Mouse (Mus musculus): ENCODE data around the gene Ccdc121. TPM values are rescaled to one million over a fixed set of nuclear protein-coding genes. Genes with fewer than 3 reads are reported as not detected.

Gene Ccdc121
- total and polyA plus RNA-seq, 3 experiments: not detected

GRCm38 (mm10) chr1:181476141-181476540 is 35.1 kb downstream of the Ccdc121 start:
- dilution Hi-C loops (cut with MboI; ENCODE audit: extremely low pct_ligation_motif_present, extremely low pct_unique_long_range_greater_than_20kb, low sequenced_read_pairs): no loop called here
- Histone ChIP-seq H3K4me3 (replicated peaks in 1 of 3; ENCODE audit: low read depth in 2 of 3, low read length in 2 of 3, poor library complexity in 1 of 3) (no peak overlapping the region), H3K9ac (ENCODE audit: insufficient read depth, low read depth) (no peak overlapping the region), H3K27me3 (replicated peaks) (no peaks in the 10 kb centered on the region), H3K4me2 (ENCODE audit: insufficient read depth, low read depth, poor library complexity, severe bottlenecking) (no peak overlapping the region), H3K27ac (ENCODE audit: insufficient read depth, low read depth) (no peak overlapping the region), H3K79me2 (replicated peaks; ENCODE audit: control insufficient read depth, extremely low read depth, insufficient read depth, poor library complexity, severe bottlenecking) (no peaks in the 10 kb centered on the region), H3K4me1 (ENCODE audit: control insufficient read depth in 1 of 2, insufficient read depth in 2 of 2) (no peaks in the 10 kb centered on the region), H3K36me3 (replicated peaks in 1 of 2; ENCODE audit: control insufficient read depth in 1 of 2, insufficient read depth in 1 of 2, low read length in 1 of 2) (no peaks in the 10 kb centered on the region), H3K9me3 (replicated peaks; ENCODE audit: low read length) (peaks cover 5% of the 10 kb centered on the region)
- no peak for TF ChIP-seq HCFC1 (IDR thresholded peaks at IDR 0.05; ENCODE audit: low read depth, low read length)
- no peak for TF ChIP-seq JUN (IDR thresholded peaks at IDR 0.05; ENCODE audit: insufficient read depth, low read depth, low read length)
- no peak for TF ChIP-seq BHLHE40 (IDR thresholded peaks at IDR 0.05; ENCODE audit: low read depth, low read length)
- TF ChIP-seq MAX (IDR thresholded peaks at IDR 0.05; ENCODE audit: low read length): no peak
- DNase-seq (ENCODE audit: extremely low read depth): no peak
- in situ Hi-C loops (cut with MboI; ENCODE audit: low pct_ligation_motif_present, low pct_unique_long_range_greater_than_20kb, low sequenced_read_pairs): no loop called here

- H3K27ac ChIP-seq (ENCODE audit: insufficient read depth, low read depth): no peak overlapping the region
- no peak overlapping the region for H3K9ac ChIP-seq (ENCODE audit: insufficient read depth, low read depth)
- peaks cover 5% of the 10 kb centered on the region for H3K9me3 ChIP-seq (replicated peaks; ENCODE audit: low read length)
- no peaks in the 10 kb centered on the region for H3K27me3 ChIP-seq (replicated peaks)
- H3K4me1 ChIP-seq (ENCODE audit: control insufficient read depth in 1 of 2, insufficient read depth in 2 of 2): no peaks in the 10 kb centered on the region
- no peaks in the 10 kb centered on the region for H3K36me3 ChIP-seq (replicated peaks in 1 of 2; ENCODE audit: control insufficient read depth in 1 of 2, insufficient read depth in 1 of 2, low read length in 1 of 2)
- dilution Hi-C loops (cut with MboI; ENCODE audit: extremely low pct_ligation_motif_present, extremely low pct_unique_long_range_greater_than_20kb, low sequenced_read_pairs) (no loop called here), in situ Hi-C loops (cut with MboI; ENCODE audit: low pct_ligation_motif_present, low pct_unique_long_range_greater_than_20kb, low sequenced_read_pairs) (no loop called here)
- H3K79me2 ChIP-seq (replicated peaks; ENCODE audit: control insufficient read depth, extremely low read depth, insufficient read depth, poor library complexity, severe bottlenecking): no peaks in the 10 kb centered on the region
- no peak overlapping the region for H3K4me2 ChIP-seq (ENCODE audit: insufficient read depth, low read depth, poor library complexity, severe bottlenecking)
- DNase-seq (ENCODE audit: extremely low read depth): no peak
- H3K4me3 ChIP-seq (replicated peaks in 1 of 3; ENCODE audit: low read depth in 2 of 3, low read length in 2 of 3, poor library complexity in 1 of 3): no peak overlapping the region
- TF ChIP-seq NRF1 (IDR thresholded peaks at IDR 0.05; ENCODE audit: low read depth, low read length): no peak
- TF ChIP-seq ZMIZ1 (IDR thresholded peaks at IDR 0.05; ENCODE audit: low read depth, low read length): no peak
- TF ChIP-seq ZKSCAN1 (IDR thresholded peaks at IDR 0.05; ENCODE audit: borderline replicate concordance, low read depth, low read length): no peak
- no peak for TF ChIP-seq JUND (conservative IDR thresholded peaks at IDR 0.05; ENCODE audit: low read depth, low read length)
- TF ChIP-seq IRF4 (IDR thresholded peaks at IDR 0.05; ENCODE audit: low read depth, low read length): no peak
- no peak for TF ChIP-seq POLR2AphosphoS2 (IDR thresholded peaks at IDR 0.05; ENCODE audit: low read depth, low read length)
- no peak for TF ChIP-seq GABPA (IDR thresholded peaks at IDR 0.05; ENCODE audit: insufficient replicate concordance, low read depth, low read length)
- no peak for TF ChIP-seq MYC (IDR thresholded peaks at IDR 0.05; ENCODE audit: low read depth, low read length)
- TF ChIP-seq E2F4 (IDR thresholded peaks at IDR 0.05; ENCODE audit: insufficient replicate concordance, low read depth, low read length): no peak
- TF ChIP-seq CTCF (conservative IDR thresholded peaks at IDR 0.05 in 1 of 2, IDR thresholded peaks at IDR 0.05 in 1 of 2; ENCODE audit: low read depth in 2 of 2, low read length in 2 of 2): no peak
- no peak for TF ChIP-seq MXI1 (IDR thresholded peaks at IDR 0.05; ENCODE audit: low read depth, low read length)
- no peak for TF ChIP-seq UBTF (IDR thresholded peaks at IDR 0.05; ENCODE audit: low read depth, low read length)
- no peak for TF ChIP-seq POLR2A (IDR thresholded peaks at IDR 0.05; ENCODE audit: low read depth, low read length)
- no peak for TF ChIP-seq TBP (conservative IDR thresholded peaks at IDR 0.05; ENCODE audit: low read depth, low read length)
- no peak for TF ChIP-seq TCF12 (IDR thresholded peaks at IDR 0.05; ENCODE audit: low read depth, low read length)
- TF ChIP-seq CHD1 (IDR thresholded peaks at IDR 0.05; ENCODE audit: low read depth, low read length): no peak
- no peak for TF ChIP-seq EP300 (IDR thresholded peaks at IDR 0.05; ENCODE audit: low read length)
- TF ChIP-seq RCOR1 (conservative IDR thresholded peaks at IDR 0.05; ENCODE audit: low read depth, low read length): no peak
- no peak for TF ChIP-seq ZNF384 (IDR thresholded peaks at IDR 0.05; ENCODE audit: low read depth, low read length)
- no peak for TF ChIP-seq SMC3 (IDR thresholded peaks at IDR 0.05; ENCODE audit: low read depth, low read length)
These were observed 41.8 kb downstream of the Ccdc121 start for GRCm38 (mm10) chr1:181469415-181469814.

Data from CH12.LX (cell line).